Mouse (Mus musculus): ENCODE results near the gene Cmtm2b. TPM values are rescaled to one million over a fixed set of nuclear protein-coding genes. Genes with fewer than 3 reads are reported as not detected.

Cmtm2b gene
- polyA plus RNA-seq, 1 experiment from 2014 or later: not detected

DNA sequence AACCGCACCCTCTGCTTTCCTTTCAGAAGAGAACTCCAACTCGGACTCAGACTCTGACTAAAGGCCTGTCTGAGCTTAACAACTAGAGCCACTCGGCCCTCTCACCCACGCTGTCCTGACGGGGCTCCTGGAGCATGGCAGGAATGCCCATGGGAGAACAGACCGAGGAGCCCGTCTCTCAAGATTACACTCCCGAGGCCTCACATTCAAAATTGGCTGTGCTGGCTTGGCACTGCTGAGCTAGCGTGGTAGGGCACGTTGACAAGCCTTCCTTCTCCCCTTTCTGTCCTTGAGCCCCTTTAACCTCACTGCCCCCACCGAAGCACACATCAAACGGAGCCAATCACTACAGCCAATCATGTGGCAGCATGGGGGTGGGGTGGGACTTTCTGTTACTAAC lies 24.7 kb downstream of the Cmtm2b start:
- no peak overlapping the region for H3K4me3 ChIP-seq
- peaks cover 5% of the 10 kb centered on the region; the same call in 1 of the 2 replicates for H3K4me1 ChIP-seq
- H3K9me3 ChIP-seq (replicated peaks): no peaks in the 10 kb centered on the region
- H3K4me2 ChIP-seq (replicated peaks): no peak overlapping the region
- no peak overlapping the region for H3K27ac ChIP-seq
- ATAC-seq (ENCODE audit: low FRiP score): no peak
- H3K27me3 ChIP-seq: no peaks in the 10 kb centered on the region
- 58% methylated on average over 12 of the region's 12 CpGs for WGBS
- no peak overlapping the region for H3K9ac ChIP-seq
- H3K36me3 ChIP-seq: peaks cover 5% of the 10 kb centered on the region

DNA sequence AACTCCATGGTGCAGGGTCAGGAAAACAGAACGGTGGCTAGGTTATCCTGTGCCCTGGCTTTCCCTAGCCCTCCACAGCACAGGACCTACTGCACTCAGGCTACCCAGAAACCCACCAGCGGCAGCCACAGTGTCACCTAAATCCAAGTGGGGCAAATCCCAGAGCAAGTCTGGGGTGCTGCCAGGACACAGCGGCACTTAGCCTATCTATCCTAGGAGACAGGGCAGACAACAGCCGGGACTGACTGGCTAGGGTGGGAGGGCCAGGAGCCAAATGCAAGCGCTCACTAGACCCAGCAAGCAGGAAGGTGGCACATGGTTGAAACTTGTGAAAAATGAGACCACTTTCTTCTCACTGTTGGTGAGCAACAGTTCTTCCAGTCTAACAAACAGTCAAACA lies 26.9 kb downstream of the Cmtm2b start:
- H3K27ac ChIP-seq: no peak overlapping the region
- no peaks in the 10 kb centered on the region for H3K27me3 ChIP-seq
- no peak overlapping the region for H3K4me3 ChIP-seq
- no peak for ATAC-seq (ENCODE audit: low FRiP score)
- WGBS: 88% methylated on average over 5 of the region's 5 CpGs
- H3K4me2 ChIP-seq (replicated peaks): no peak overlapping the region
- no peak overlapping the region for H3K9ac ChIP-seq
- no peaks in the 10 kb centered on the region for H3K9me3 ChIP-seq (replicated peaks)
- H3K36me3 ChIP-seq: peaks cover 10% of the 10 kb centered on the region
- no peaks in the 10 kb centered on the region for H3K4me1 ChIP-seq

DNA sequence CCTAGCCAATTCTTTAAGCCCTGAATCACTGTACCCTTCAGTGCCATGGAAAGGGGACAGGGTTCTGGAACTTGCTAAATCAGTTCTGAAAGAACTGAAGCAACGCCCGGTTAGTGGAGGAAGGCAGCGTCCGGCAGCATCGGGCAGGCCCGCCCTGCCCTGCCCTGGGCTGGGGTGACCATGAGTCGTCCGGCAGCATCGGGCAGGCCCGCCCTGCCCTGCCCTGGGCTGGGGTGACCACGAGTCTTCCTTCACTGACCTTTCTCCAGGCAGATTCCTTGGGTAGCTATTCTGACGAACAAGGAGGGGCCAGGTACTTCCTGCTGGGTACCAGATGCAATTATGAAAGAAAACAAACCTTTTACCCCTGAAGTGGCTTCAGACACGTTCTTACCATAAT lies 28.0 kb downstream of the Cmtm2b start:
- Histone ChIP-seq H3K4me1 (no peaks in the 10 kb centered on the region), H3K36me3 (peaks cover 20% of the 10 kb centered on the region), H3K27ac (no peak overlapping the region), H3K4me2 (replicated peaks) (no peak overlapping the region), H3K9ac (no peak overlapping the region), H3K27me3 (no peaks in the 10 kb centered on the region), H3K4me3 (no peak overlapping the region), H3K9me3 (replicated peaks) (no peaks in the 10 kb centered on the region)
- no peak for ATAC-seq (ENCODE audit: low FRiP score)
- 81% methylated on average over 13 of the region's 13 CpGs for WGBS

DNA sequence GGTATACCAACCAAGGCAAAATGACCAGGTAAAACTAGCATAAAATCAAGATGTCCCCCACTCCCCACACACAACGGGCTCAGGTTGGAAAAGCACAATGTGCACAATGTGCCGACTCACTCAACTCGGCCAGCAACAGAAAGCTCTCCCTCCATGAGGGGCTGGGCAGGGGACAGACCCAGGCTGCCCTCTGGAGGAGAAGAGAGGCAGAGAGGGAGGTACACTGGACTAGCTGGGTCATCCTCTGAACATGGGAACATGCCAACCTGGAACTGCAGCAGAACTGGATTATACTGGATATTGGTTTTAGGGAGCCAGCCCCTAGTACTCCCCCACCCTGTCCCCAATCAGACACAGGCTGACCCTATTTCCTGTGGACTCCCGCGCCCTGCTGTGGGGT lies 31.2 kb downstream of the Cmtm2b start:
- WGBS: 54% methylated on average over 5 of the region's 5 CpGs
- H3K27ac ChIP-seq: no peak overlapping the region
- ATAC-seq (ENCODE audit: low FRiP score): no peak
- no peaks in the 10 kb centered on the region for H3K4me1 ChIP-seq
- H3K4me3 ChIP-seq: no peak overlapping the region
- H3K9ac ChIP-seq: no peak overlapping the region
- no peak overlapping the region for H3K4me2 ChIP-seq (replicated peaks)
- no peaks in the 10 kb centered on the region for H3K9me3 ChIP-seq (replicated peaks)
- no peaks in the 10 kb centered on the region for H3K27me3 ChIP-seq
- peaks cover 22% of the 10 kb centered on the region for H3K36me3 ChIP-seq

- whole genome bisulfite sequencing: 87% methylated on average over 10 of the region's 10 CpGs
- ATAC-seq (ENCODE audit: low FRiP score): no peak
Measured at GRCm38 (mm10) chr8:104354504-104354903, 32.5 kb downstream of the Cmtm2b start.

GRCm38 (mm10) chr8:104358637-104359036 lies 36.6 kb downstream of the Cmtm2b start:
- Histone ChIP-seq H3K27ac (no peak overlapping the region), H3K36me3 (peaks cover 18% of the 10 kb centered on the region), H3K4me3 (no peak overlapping the region), H3K4me2 (replicated peaks) (no peak overlapping the region), H3K27me3 (no peaks in the 10 kb centered on the region), H3K4me1 (peaks cover 7% of the 10 kb centered on the region; the same call in 1 of the 2 replicates), H3K9ac (no peak overlapping the region), H3K9me3 (replicated peaks) (no peaks in the 10 kb centered on the region)
- no peak for ATAC-seq (ENCODE audit: low FRiP score)
- 76% methylated on average over 3 of the region's 3 CpGs for whole genome bisulfite sequencing

More at GRCm38 (mm10) chr8:104354504-104354903, 32.5 kb downstream of the Cmtm2b start:
- Histone ChIP-seq H3K9ac (no peak overlapping the region), H3K4me2 (replicated peaks) (no peak overlapping the region), H3K36me3 (peaks cover 22% of the 10 kb centered on the region), H3K27ac (no peak overlapping the region), H3K4me3 (no peak overlapping the region), H3K27me3 (no peaks in the 10 kb centered on the region), H3K9me3 (replicated peaks) (no peaks in the 10 kb centered on the region), H3K4me1 (peaks cover 1% of the 10 kb centered on the region; the same call in 1 of the 2 replicates)

GRCm38 (mm10) chr8:104359778-104360456 lies 37.9 kb downstream of the Cmtm2b start:
- 65% methylated on average over 15 of the region's 15 CpGs for WGBS
- H3K9me3 ChIP-seq (replicated peaks): no peaks in the 10 kb centered on the region
- H3K4me2 ChIP-seq (replicated peaks): no peak overlapping the region
- no peaks in the 10 kb centered on the region for H3K27me3 ChIP-seq
- no peak overlapping the region for H3K4me3 ChIP-seq
- peaks cover 8% of the 10 kb centered on the region for H3K36me3 ChIP-seq
- H3K4me1 ChIP-seq: peaks cover 7% of the 10 kb centered on the region; the same call in 1 of the 2 replicates
- peak; percentile 46; the same call in 1 of the 2 replicates for ATAC-seq (ENCODE audit: low FRiP score)
- H3K27ac ChIP-seq: no peak overlapping the region
- no peak overlapping the region for H3K9ac ChIP-seq

GRCm38 (mm10) chr8:104365695-104366094 lies 43.7 kb downstream of the Cmtm2b start:
- peaks cover 10% of the 10 kb centered on the region for H3K4me1 ChIP-seq
- ATAC-seq (ENCODE audit: low FRiP score): no peak
- no peak overlapping the region for H3K4me3 ChIP-seq
- no peaks in the 10 kb centered on the region for H3K9me3 ChIP-seq (replicated peaks)
- no peaks in the 10 kb centered on the region for H3K36me3 ChIP-seq
- no peak overlapping the region for H3K4me2 ChIP-seq (replicated peaks)
- H3K27me3 ChIP-seq: no peaks in the 10 kb centered on the region
- 86% methylated on average over 9 of the region's 9 CpGs for WGBS
- no peak overlapping the region for H3K27ac ChIP-seq
- H3K9ac ChIP-seq: no peak overlapping the region

GRCm38 (mm10) chr8:104367398-104367797 lies 45.4 kb downstream of the Cmtm2b start:
- peak; percentile 41; the same call in 1 of the 2 replicates for ATAC-seq (ENCODE audit: low FRiP score)
- H3K9me3 ChIP-seq (replicated peaks): no peaks in the 10 kb centered on the region
- no peak overlapping the region for H3K4me2 ChIP-seq (replicated peaks)
- H3K27me3 ChIP-seq: no peaks in the 10 kb centered on the region
- H3K4me3 ChIP-seq: no peak overlapping the region
- H3K36me3 ChIP-seq: no peaks in the 10 kb centered on the region
- H3K9ac ChIP-seq: no peak overlapping the region
- WGBS: 48% methylated on average over 5 of the region's 5 CpGs
- H3K27ac ChIP-seq: no peak overlapping the region
- H3K4me1 ChIP-seq: peaks cover 10% of the 10 kb centered on the region

DNA sequence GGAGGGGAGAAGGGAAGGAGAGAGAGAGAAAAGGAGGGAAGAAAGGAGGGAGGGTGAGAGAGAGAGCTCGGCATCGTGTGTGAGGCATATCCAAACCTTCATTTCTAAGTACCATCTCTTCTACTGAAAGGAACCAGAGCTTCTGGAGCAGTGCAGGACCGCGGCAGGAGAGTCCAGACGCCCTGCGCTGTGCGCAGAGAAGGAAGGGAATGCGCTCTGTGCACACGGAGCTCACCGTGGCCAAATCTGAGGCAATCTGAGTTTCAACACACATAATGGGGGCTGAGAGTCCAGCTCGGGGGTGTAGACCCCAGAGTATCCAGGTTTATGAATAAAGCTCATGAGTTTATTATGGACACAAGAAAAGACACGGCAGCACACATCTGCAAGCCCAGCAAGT lies 47.6 kb downstream of the Cmtm2b start:
- Histone ChIP-seq H3K4me1 (peaks cover 17% of the 10 kb centered on the region), H3K36me3 (no peaks in the 10 kb centered on the region), H3K4me2 (replicated peaks) (no peak overlapping the region), H3K27ac (no peak overlapping the region), H3K4me3 (no peak overlapping the region), H3K9me3 (replicated peaks) (no peaks in the 10 kb centered on the region), H3K9ac (no peak overlapping the region), H3K27me3 (no peaks in the 10 kb centered on the region)
- WGBS: 80% methylated on average over 12 of the region's 12 CpGs
- no peak for ATAC-seq (ENCODE audit: low FRiP score)

DNA sequence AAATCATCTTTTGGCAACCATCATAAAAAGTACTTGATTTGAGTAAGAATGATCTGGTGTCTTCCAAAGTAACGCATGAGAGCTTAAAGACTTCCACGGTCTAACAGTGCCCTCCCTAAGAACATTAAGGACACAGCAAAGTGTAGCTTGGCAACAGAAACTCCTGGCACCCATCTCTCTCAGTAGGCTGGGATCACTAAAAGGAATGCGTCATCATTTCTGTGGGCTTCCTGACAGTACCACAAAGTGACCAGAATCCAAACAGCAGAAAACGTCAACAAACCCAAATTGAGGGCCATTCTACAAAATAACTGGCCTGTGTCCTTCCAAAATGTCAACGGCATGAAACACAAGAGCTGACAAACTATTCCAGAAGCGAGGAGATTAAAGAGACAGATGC lies 48.0 kb downstream of the Cmtm2b start:
- WGBS: 74% methylated on average over 6 of the region's 6 CpGs
- Histone ChIP-seq H3K4me1 (peaks cover 22% of the 10 kb centered on the region), H3K9me3 (replicated peaks) (no peaks in the 10 kb centered on the region), H3K36me3 (no peaks in the 10 kb centered on the region), H3K27me3 (no peaks in the 10 kb centered on the region), H3K9ac (no peak overlapping the region), H3K4me3 (no peak overlapping the region), H3K27ac (no peak overlapping the region), H3K4me2 (replicated peaks) (no peak overlapping the region)
- ATAC-seq (ENCODE audit: low FRiP score): no peak

DNA sequence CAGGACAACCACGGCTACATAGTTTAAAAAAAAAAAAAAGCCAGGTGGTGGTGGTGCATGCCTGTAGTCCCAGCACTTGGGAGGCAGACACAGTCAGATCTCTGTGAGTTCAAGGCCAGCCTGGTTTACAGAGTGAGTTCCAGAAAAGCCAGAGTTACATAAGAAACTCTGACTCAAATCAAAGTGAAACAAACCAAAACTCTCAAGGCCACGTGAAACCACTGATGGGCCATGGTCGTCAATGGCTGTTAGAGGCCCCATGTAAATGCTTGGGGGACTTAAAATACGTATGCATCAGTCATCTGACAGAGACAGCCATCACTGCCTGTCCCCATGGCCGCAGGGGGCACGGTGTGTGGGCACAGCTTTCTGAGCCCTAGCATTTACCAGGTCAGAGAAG lies 49.1 kb downstream of the Cmtm2b start:
- Histone ChIP-seq H3K4me3 (no peak overlapping the region), H3K36me3 (no peaks in the 10 kb centered on the region), H3K9ac (no peak overlapping the region), H3K9me3 (replicated peaks) (no peaks in the 10 kb centered on the region), H3K4me2 (replicated peaks) (no peak overlapping the region), H3K27ac (no peak overlapping the region), H3K27me3 (no peaks in the 10 kb centered on the region), H3K4me1 (peaks cover 32% of the 10 kb centered on the region)
- WGBS: 81% methylated on average over 6 of the region's 6 CpGs
- no peak for ATAC-seq (ENCODE audit: low FRiP score)

GRCm38 (mm10) chr8:104373779-104374178 lies 51.7 kb downstream of the Cmtm2b start:
- Histone ChIP-seq H3K4me2 (replicated peaks) (no peak overlapping the region), H3K4me3 (no peak overlapping the region), H3K9me3 (replicated peaks) (no peaks in the 10 kb centered on the region), H3K27ac (no peak overlapping the region), H3K4me1 (peaks cover 26% of the 10 kb centered on the region), H3K36me3 (no peaks in the 10 kb centered on the region), H3K9ac (no peak overlapping the region), H3K27me3 (no peaks in the 10 kb centered on the region)
- WGBS: 84% methylated on average over 11 of the region's 11 CpGs
- ATAC-seq (ENCODE audit: low FRiP score): no peak
